Mouse (Mus musculus) liver, embryonic 14.5 days (tissue): ENCODE measurements around the gene Ccs. TPM values are rescaled to one million over a fixed set of nuclear protein-coding genes. Genes with fewer than 3 reads are reported as not detected.

Experiments used
- ATAC-seq: fragments of 200-750 bp; cut with Nextera tagmentation; 2 replicates; pipeline ENCODE4 v1.8.0; 2017; ENCODE audit warnings: moderate number of reproducible peaks, mild to moderate bottlenecking, moderate library complexity; ENCODE audit not compliant: insufficient read depth
- DNase-seq, 3 experiments: peaks; one replicate each; pipeline ENCODE4 v3.0.0-alpha.2; 2012 to 2013; ENCODE audit warnings: low read depth in 3 of 3, low spot score in 3 of 3
- H3K27ac ChIP-seq: fragments of 300-500 bp; sonication (generic); 2 replicates; pipeline ENCODE4 v1.5.1; 2014; ENCODE audit warnings: moderate library complexity, mild to moderate bottlenecking, control low read depth, inconsistent platforms
- H3K27me3 ChIP-seq: fragments of 300-500 bp; sonication (generic); 2 replicates; pipeline ENCODE4 v1.6.1; 2014; ENCODE audit warnings: mild to moderate bottlenecking, low read length, moderate library complexity; ENCODE audit not compliant: control insufficient read depth, insufficient read depth
- H3K36me3 ChIP-seq: fragments of 300-500 bp; sonication (generic); replicated peaks from 2 replicates; pipeline ENCODE4 v1.6.1; 2014; ENCODE audit warnings: low read depth; ENCODE audit not compliant: control insufficient read depth, insufficient read depth
- H3K4me1 ChIP-seq, 2 experiments: fragments of 200-500 bp in 1 of 2; fragments of 300-500 bp in 1 of 2; sonication (generic) in 1 of 2; replicated peaks; 2 replicates each; pipeline ENCODE4 v1.6.1; 2012 to 2014; ENCODE audit warnings: antibody characterized with exemption in 1 of 2, inconsistent platforms in 1 of 2, low read length in 1 of 2; ENCODE audit not compliant: control insufficient read depth in 2 of 2, insufficient read depth in 2 of 2
- H3K4me2 ChIP-seq: fragments of 300-500 bp; sonication (generic); 2 replicates; pipeline ENCODE4 v1.6.1; 2014; ENCODE audit warnings: low read depth, mild to moderate bottlenecking, control low read depth, moderate library complexity
- H3K4me3 ChIP-seq, 2 experiments: fragments of 200-500 bp in 1 of 2; fragments of 300-500 bp in 1 of 2; sonication (generic) in 1 of 2; 2 replicates each; pipeline ENCODE4 v1.5.1; 2012 to 2014; ENCODE audit warnings: low read depth in 2 of 2, low read length in 2 of 2, mild to moderate bottlenecking in 2 of 2, control low read depth in 1 of 2, inconsistent platforms in 1 of 2, moderate library complexity in 1 of 2; ENCODE audit not compliant: insufficient read depth in 1 of 2
- H3K9ac ChIP-seq: fragments of 300-500 bp; sonication (generic); replicated peaks from 2 replicates; pipeline ENCODE4 v1.6.1; 2014; ENCODE audit warnings: mild to moderate bottlenecking, control low read depth, moderate library complexity
- H3K9me3 ChIP-seq: fragments of 300-500 bp; sonication (generic); 2 replicates; pipeline ENCODE4 v1.6.1; 2016; ENCODE audit warnings: low read length, mixed read lengths; ENCODE audit not compliant: control insufficient read depth
- CTCF ChIP-seq: IDR thresholded peaks from 2 replicates; pipeline ENCODE4 v1.5.1; 2016; ENCODE audit warnings: antibody characterized with exemption, low read depth, control low read depth
- EP300 ChIP-seq: IDR thresholded peaks from 2 replicates; pipeline ENCODE4 v1.6.1; 2016; ENCODE audit warnings: antibody characterized with exemption, low read depth
- WGBS: fragments of 180-500 bp; shearing (Covaris S2); extraction: QIAGEN DNeasy Blood & Tissue Kit; methylation state at CpG from one replicate; pipeline ENCODE4 v1.1.7; 2014; ENCODE audit not compliant: insufficient replicate concordance; 5-methylcytosine and 5-hydroxymethylcytosine counted together
- polyA plus RNA-seq, 2 experiments: library from polyadenylated mRNA; depleted of rRNA in 1 of 2; stranded (reverse) in 1 of 2; unstranded in 1 of 2; fragments of >200 nt; fragmentation: Nextera tagmentation in 1 of 2; extraction: Ambion mirVana in 1 of 2; gene quantifications; 2 replicates each; pipeline versions ENCODE4 v1.2.1 to v1.2.3; 2012 to 2014

Gene Ccs
- polyA plus RNA-seq, 2 experiments = 35.4 to 38.1 TPM

DNA sequence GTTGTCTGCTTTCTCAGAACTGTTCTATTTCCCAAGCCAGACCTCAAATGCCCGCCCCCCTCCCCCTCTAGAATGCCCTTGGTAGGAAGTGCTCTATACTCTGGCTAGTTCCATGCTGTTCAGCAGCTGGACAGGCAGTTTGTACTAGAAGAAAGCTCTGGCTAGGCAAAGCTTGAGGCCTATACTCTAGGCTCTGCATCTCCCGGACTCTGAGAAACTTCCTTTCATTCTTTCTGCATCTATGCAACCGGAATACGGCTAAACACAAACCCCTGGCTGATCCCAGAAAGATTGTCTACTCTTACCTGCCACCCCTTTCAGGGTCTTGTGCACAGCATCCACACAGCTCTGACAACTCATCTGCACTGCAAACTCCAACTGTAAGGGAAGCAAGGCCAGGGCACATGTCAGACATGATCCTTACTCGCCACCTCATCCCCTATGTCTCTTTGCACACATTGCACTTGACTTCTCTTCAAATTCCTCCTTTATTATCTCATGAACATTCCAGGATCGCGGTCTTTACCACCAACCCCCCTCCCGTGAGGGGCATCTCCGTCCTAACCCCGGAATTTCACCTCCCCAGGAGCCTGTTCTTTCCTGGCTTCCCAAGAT is 499 bp downstream of the Ccs start:
- TF ChIP-seq CTCF = no peak
- H3K27me3 ChIP-seq = peaks cover 21% of the 10 kb centered on the region
- H3K36me3 ChIP-seq = no peaks in the 10 kb centered on the region
- H3K9ac ChIP-seq = peak overlapping the region; percentile 84
- peak overlapping the region; percentile 72 to 80 for H3K4me3 ChIP-seq
- DNase-seq (no peak), ATAC-seq (peak; percentile 49)
- H3K4me2 ChIP-seq = peak overlapping the region; percentile 69
- H3K4me1 ChIP-seq = peaks cover 13 to 15% of the 10 kb centered on the region in 2 experiments
- no peaks in the 10 kb centered on the region for H3K9me3 ChIP-seq
- H3K27ac ChIP-seq = peak overlapping the region; percentile 64
- 29% methylated on average over 10 of the region's 10 CpGs for WGBS

DNA sequence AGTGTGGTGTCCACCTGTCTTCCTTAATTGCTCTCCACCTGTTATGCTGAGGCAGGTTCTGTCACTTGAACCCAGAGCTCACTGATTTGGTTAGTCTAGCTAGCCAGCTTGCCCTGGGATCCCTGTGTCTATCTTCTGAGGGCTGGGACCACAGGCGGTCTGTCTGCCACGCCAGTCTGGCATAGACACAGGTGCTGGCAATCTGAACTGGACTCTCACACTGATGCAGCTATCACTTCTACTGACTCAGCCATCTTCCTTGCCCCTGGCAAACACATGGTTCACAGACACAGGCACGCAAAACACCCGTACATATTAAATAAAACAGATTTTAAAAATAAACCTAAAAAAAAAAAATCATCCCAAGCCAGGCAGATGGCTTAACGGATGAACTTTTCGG is 2.1 kb downstream of the Ccs start:
- ATAC-seq (no peak), DNase-seq (no peak)
- Histone ChIP-seq H3K9ac (no peak overlapping the region), H3K4me1 (peaks cover 13 to 15% of the 10 kb centered on the region in 2 experiments), H3K27me3 (peaks cover 21% of the 10 kb centered on the region), H3K4me3 (no peak overlapping the region), H3K36me3 (no peaks in the 10 kb centered on the region), H3K9me3 (no peaks in the 10 kb centered on the region), H3K27ac (no peak overlapping the region), H3K4me2 (no peak overlapping the region)
- TF ChIP-seq CTCF (no peak), EP300 (no peak)
- 84% methylated on average over 6 of the region's 6 CpGs for WGBS

DNA sequence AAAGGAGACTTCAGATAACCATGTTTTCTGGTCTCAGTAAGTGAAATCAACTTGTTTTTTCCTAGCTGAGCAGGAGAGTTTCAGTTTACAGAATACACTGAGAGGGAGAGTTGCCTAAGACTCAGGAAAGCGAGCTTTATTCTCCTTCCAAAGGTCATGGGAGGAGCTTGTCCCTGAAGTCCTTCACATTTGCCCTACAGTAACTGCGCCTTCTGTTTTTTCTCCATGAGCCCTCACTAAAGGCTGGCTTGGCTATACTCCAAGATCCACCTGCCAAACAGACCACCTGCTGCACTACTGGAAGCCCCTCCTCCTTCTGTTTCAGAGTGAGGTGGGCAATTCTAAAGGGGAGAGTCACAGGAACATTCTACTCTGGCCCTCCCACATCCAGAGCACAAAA is 3.0 kb downstream of the Ccs start:
- no peaks in the 10 kb centered on the region for H3K9me3 ChIP-seq
- no peak overlapping the region for H3K4me3 ChIP-seq
- 85% methylated on average over 2 of the region's 2 CpGs for WGBS
- H3K9ac ChIP-seq = no peak overlapping the region
- no peaks in the 10 kb centered on the region for H3K36me3 ChIP-seq
- no peak overlapping the region for H3K4me2 ChIP-seq
- TF ChIP-seq CTCF = no peak
- no peak for TF ChIP-seq EP300
- H3K27ac ChIP-seq = no peak overlapping the region
- ATAC-seq (no peak), DNase-seq (no peak)
- H3K4me1 ChIP-seq = peaks cover 13 to 15% of the 10 kb centered on the region in 2 experiments
- H3K27me3 ChIP-seq = peaks cover 14% of the 10 kb centered on the region

DNA sequence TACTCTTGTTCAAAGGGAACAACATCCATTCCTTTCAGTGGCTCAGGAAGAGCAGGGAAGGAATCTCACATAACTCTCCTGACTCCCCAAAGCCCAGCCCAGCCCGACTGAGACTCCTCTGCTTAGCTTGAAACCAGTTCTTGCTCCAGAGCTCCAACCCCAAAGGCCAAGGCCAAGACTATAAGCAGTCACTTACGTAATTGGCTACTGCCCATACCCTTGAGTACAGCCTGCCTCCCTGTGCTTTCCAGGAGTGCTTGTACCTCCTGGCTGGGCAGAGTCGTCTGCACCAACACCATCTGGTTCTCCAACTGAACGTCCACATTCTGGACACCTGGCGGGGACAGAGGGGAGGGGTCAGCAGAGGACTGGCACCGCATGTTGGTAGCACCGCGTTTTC is 5.2 kb downstream of the Ccs start:
- Histone ChIP-seq H3K36me3 (no peaks in the 10 kb centered on the region), H3K27ac (no peak overlapping the region), H3K9me3 (no peaks in the 10 kb centered on the region), H3K27me3 (no peaks in the 10 kb centered on the region), H3K4me1 (peaks cover 8 to 9% of the 10 kb centered on the region in 2 experiments; a peak in 2 of 4 replicates), H3K9ac (no peak overlapping the region), H3K4me3 (no peak overlapping the region), H3K4me2 (no peak overlapping the region)
- 77% methylated on average over 8 of the region's 8 CpGs for WGBS
- DNase-seq (no peak), ATAC-seq (no peak)
- TF ChIP-seq EP300 (no peak), CTCF (no peak)

DNA sequence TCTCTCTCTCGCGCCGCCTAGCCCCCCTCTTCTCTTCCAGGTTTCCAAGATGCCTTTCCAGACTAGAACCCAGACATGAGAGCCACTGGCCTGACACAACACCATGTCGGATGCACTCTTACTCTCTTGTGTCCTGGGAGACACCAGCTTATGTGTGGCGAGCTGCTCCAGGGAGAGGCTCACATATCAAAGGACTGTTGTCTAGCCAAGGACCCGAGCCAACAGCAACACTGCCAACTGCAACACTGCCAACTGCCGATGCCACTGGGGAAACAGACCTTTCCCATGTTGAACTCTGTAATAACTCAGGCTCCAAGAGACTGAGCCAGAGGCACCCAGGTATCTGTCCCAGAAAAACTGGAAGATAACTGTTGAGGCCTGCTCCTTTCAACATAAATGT is 10.0 kb downstream of the Ccs start:
- Histone ChIP-seq H3K27ac (no peak overlapping the region), H3K4me3 (no peak overlapping the region), H3K9ac (no peak overlapping the region), H3K9me3 (no peaks in the 10 kb centered on the region), H3K36me3 (peaks cover 5% of the 10 kb centered on the region; the same call in 1 of the 2 replicates), H3K27me3 (no peaks in the 10 kb centered on the region), H3K4me2 (no peak overlapping the region), H3K4me1 (peaks cover 0 to 4% of the 10 kb centered on the region in 2 experiments; a peak in 1 of 4 replicates)
- no peak for TF ChIP-seq EP300
- TF ChIP-seq CTCF = no peak
- ATAC-seq (no peak), DNase-seq (no peak)
- 82% methylated on average over 7 of the region's 7 CpGs for WGBS
